Mouse (Mus musculus) lung, embryonic 14.5 days (tissue): ENCODE data around the gene Lyst. TPM values are rescaled to one million over a fixed set of nuclear protein-coding genes. Genes with fewer than 3 reads are reported as not detected.
"Not testable (repeated sequence)": the region's sequence is repeated elsewhere in the genome, so short reads cannot be mapped to it uniquely, and the experiment has no call there.

ENCODE experiments used
- ATAC-seq: fragments of 200-750 bp; cut with Nextera tagmentation; 2 replicates; pipeline ENCODE4 v1.8.0; 2017; ENCODE audit warnings: mild to moderate bottlenecking, moderate TSS enrichment, moderate library complexity; ENCODE audit not compliant: insufficient read depth
- DNase-seq: peaks from one replicate; pipeline ENCODE4 v3.0.0-alpha.2; 2015
- H3K27ac ChIP-seq: fragments of 300-500 bp; sonication (generic); 2 replicates; pipeline ENCODE4 v1.5.1; 2014; ENCODE audit warnings: low read depth, mild to moderate bottlenecking, moderate library complexity
- H3K27me3 ChIP-seq: fragments of 300-500 bp; sonication (generic); 2 replicates; pipeline ENCODE4 v1.6.1; 2014; ENCODE audit warnings: low read length, control low read depth; ENCODE audit not compliant: insufficient read depth
- H3K36me3 ChIP-seq: fragments of 300-500 bp; sonication (generic); 2 replicates; pipeline ENCODE4 v1.6.1; 2014; ENCODE audit warnings: control low read depth; ENCODE audit not compliant: insufficient read depth
- H3K4me1 ChIP-seq: fragments of 300-500 bp; sonication (generic); 2 replicates; pipeline ENCODE4 v1.6.1; 2014; ENCODE audit warnings: antibody characterized with exemption, control low read depth; ENCODE audit not compliant: insufficient read depth
- H3K4me2 ChIP-seq: fragments of 300-500 bp; sonication (generic); 2 replicates; pipeline ENCODE4 v1.6.1; 2014; ENCODE audit warnings: mild to moderate bottlenecking
- H3K4me3 ChIP-seq: fragments of 300-500 bp; sonication (generic); 2 replicates; pipeline ENCODE4 v1.5.1; 2014; ENCODE audit warnings: low read depth, low read length
- H3K9ac ChIP-seq: fragments of 300-500 bp; sonication (generic); 2 replicates; pipeline ENCODE4 v1.6.1; 2014
- H3K9me3 ChIP-seq: fragments of 300-500 bp; sonication (generic); 2 replicates; pipeline ENCODE4 v1.6.1; 2016; ENCODE audit warnings: low read depth, low read length, control low read depth
- CTCF ChIP-seq: IDR thresholded peaks from 2 replicates; pipeline ENCODE4 v1.5.1; 2016; ENCODE audit warnings: antibody characterized with exemption, low read depth
- WGBS: fragments of 180-500 bp; shearing (Covaris S2); extraction: QIAGEN DNeasy Blood & Tissue Kit; methylation state at CpG from one replicate; pipeline ENCODE4 v1.1.7; 2014; 5-methylcytosine and 5-hydroxymethylcytosine counted together
- polyA plus RNA-seq: library from polyadenylated mRNA; unstranded; fragments of >200 nt; fragmentation: Nextera tagmentation; extraction: Ambion mirVana; gene quantifications from 2 replicates; pipeline ENCODE4 v1.2.1, GENCODE M21; 2014

Lyst gene
- polyA plus RNA-seq = 5.1 and 8.2 TPM in 2 replicates

DNA sequence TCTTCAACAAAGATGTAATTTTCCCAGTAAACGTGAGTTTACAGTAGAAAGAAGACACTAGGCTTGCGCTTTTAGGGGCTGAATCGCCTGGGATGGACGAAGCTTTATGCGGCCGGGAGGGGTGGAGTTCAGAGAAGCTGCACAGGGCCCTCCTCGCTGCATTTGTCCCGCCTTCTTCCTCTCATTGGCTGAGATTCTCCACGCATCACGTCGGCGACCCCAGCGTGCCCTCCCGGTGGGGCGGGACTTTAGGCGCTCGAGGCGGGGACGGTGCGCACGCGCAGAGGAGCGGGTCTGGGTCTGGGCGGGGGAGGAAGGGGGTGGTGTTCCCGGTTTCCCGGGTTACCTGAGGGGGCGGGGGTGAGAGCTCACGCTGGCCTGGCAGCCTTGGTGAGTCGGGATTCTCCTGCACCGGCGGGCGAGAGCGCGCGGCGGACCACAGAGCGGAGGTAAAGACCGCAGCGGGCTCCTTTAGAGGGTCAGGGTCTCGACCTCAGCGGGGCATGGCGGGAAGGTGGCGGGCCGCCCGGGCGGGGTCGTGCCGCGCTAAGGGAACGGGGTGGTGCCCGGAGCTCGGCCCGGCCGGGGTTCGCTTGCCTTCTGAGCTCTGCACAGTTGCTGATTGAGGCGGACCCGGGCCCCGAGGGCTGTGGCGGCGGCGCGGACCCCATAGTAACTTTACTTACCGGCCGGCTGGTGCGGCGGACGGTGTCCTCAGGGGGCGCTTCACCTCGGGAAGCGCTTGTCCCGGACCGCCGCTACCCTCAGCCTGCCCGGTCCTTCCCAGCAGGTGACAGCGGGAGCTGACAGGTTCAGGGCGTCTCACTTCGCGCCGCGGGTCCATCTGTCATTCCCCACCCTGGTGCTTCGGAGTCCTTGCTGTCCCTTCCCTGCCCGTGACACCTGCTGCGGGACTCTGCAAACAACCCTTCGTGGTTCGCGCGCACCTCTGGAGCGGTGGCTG lies at the start of gene Lyst:
TSS of gene Lyst (plus strand) at position 350 of the 964 bp plus-strand sequence.
- peak within 1 kb of the TSS; percentile 70 for H3K4me2 ChIP-seq
- no peaks in the 10 kb centered on the region for H3K4me1 ChIP-seq
- under 1% methylated on average over 88 of the region's 88 CpGs for WGBS
- H3K36me3 ChIP-seq = no peaks in the 10 kb centered on the region
- peak; percentile 43 for TF ChIP-seq CTCF
- DNase-seq = peak; percentile 99
- peak within 1 kb of the TSS; percentile 63; the same call in 1 of the 2 replicates for H3K27ac ChIP-seq
- peak; percentile 99 for ATAC-seq
- peak within 1 kb of the TSS; percentile 84 for H3K4me3 ChIP-seq
- H3K27me3 ChIP-seq = no peaks in the 10 kb centered on the region
- no peaks in the 10 kb centered on the region for H3K9me3 ChIP-seq
- H3K9ac ChIP-seq = peak within 1 kb of the TSS; percentile 74

DNA sequence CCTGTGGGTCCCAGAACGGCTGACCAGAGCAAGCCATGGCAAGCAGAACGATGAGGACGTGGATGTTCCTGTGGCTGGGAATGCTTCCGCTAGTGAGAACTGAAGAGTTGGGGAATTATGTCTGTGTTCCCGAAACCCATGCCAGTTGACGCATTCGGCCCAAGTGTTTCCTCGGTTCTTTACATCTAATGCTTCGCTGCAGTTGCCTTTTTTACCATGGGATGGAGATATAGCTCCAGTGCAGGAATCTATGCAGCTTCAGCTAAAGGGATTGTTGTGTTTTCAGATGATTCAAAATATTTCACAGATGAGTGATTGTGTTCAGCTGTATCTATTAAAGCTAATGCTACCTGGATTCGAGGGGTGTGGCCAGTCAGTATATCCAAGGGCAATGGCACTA lies 47.1 kb upstream of the Lyst start:
- H3K4me2 ChIP-seq, H3K27me3 ChIP-seq, ATAC-seq, H3K4me1 ChIP-seq, H3K9me3 ChIP-seq, H3K36me3 ChIP-seq, H3K4me3 ChIP-seq, H3K9ac ChIP-seq, H3K27ac ChIP-seq, DNase-seq: not testable (repeated sequence)
- WGBS = 92% methylated on average over 10 of the region's 10 CpGs

DNA sequence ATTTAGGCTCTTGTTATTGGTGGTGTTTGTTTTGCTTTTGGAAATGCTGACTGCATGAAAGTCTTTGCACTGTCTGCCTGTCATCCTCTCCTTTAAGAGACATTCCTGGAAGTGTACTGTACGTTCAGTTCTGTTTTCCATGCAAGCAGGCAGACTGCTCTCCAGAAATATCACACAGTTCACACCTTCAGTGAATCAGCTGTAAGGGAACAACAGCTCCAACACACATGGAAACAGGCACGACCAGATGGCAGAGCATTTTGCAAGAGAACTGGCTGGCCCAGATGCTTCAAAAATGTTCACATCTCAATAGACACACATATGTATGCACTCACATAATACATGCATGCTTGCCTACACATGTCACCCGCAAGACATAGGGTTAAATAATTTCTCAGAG lies 43.4 kb upstream of the Lyst start:
- ATAC-seq = no peak
- 57% methylated on average over 3 of the region's 3 CpGs for WGBS
- Histone ChIP-seq H3K4me1 (peaks cover 6% of the 10 kb centered on the region; the same call in 1 of the 2 replicates), H3K9ac (no peak overlapping the region), H3K9me3 (no peaks in the 10 kb centered on the region), H3K4me3 (no peak overlapping the region), H3K36me3 (no peaks in the 10 kb centered on the region), H3K27ac (no peak overlapping the region), H3K27me3 (no peaks in the 10 kb centered on the region), H3K4me2 (no peak overlapping the region)
- DNase-seq = no peak
- no peak for TF ChIP-seq CTCF

DNA sequence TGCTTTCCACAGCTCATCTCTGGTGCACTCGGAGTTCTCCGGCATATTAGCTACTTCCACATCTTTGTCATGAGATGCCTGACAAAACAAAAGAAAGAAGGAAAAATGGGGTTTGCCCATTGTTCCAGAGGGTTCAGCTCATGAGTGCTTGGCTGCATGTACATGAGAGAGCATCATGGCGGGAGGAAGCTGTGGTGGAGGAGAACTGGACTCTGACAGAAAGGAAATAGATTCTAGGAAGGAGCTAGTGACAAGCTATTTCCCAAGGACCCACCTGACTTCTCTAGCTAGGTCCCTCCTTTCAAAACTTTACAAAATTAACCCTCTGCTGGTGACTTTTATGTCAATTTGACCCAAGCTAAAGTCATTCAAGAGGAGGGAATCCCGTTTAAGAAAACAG lies 42.3 kb upstream of the Lyst start:
- no peak for TF ChIP-seq CTCF
- Histone ChIP-seq H3K4me2 (no peak overlapping the region), H3K9ac (no peak overlapping the region), H3K36me3 (no peaks in the 10 kb centered on the region), H3K4me1 (peaks cover 6% of the 10 kb centered on the region; the same call in 1 of the 2 replicates), H3K9me3 (no peaks in the 10 kb centered on the region), H3K27ac (no peak overlapping the region), H3K27me3 (no peaks in the 10 kb centered on the region), H3K4me3 (no peak overlapping the region)
- 85% methylated on average over 4 of the region's 4 CpGs for WGBS
- DNase-seq (no peak), ATAC-seq (no peak)

DNA sequence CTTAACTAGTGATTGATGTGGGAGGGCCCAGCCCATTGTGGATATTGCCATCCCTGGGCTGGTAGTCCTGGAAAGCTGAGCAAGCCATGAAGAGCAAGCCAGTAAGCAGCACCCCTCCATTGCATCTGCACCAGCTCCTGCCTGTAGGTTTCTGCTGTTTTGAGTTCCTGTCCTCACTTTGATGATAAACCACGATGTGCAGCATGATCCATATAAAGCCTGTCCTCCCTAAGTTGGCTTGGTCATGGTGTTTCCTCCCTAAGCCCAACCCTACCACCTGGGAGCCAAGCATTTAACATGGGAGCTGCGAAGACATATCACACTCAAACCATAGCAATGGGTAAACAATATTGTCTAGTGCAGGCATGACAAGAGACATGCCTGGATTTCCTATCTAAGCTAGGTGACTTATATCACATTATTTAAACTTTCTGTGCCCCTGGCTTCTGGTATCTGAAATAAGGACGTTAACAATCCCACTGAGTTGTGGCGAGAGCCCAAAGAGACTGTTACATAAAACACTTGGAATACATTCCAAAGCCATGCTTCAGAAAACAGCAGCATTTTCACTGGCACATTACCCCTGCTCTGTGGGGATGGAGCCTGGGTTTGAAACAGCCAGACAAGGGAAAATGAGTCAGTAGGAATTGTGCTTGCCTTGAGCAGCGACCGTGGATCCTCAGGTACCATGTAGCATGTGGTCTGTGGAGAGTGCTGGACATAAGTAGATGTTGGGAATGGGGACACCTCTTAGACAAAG lies 41.6 kb upstream of the Lyst start:
- no peaks in the 10 kb centered on the region for H3K9me3 ChIP-seq
- ATAC-seq = no peak
- no peak for DNase-seq
- no peak overlapping the region for H3K27ac ChIP-seq
- WGBS = 78% methylated on average over 6 of the region's 6 CpGs
- H3K4me3 ChIP-seq = no peak overlapping the region
- H3K4me2 ChIP-seq = no peak overlapping the region
- H3K27me3 ChIP-seq = no peaks in the 10 kb centered on the region
- TF ChIP-seq CTCF = no peak
- H3K4me1 ChIP-seq = peaks cover 6% of the 10 kb centered on the region; the same call in 1 of the 2 replicates
- H3K9ac ChIP-seq = no peak overlapping the region
- H3K36me3 ChIP-seq = no peaks in the 10 kb centered on the region

DNA sequence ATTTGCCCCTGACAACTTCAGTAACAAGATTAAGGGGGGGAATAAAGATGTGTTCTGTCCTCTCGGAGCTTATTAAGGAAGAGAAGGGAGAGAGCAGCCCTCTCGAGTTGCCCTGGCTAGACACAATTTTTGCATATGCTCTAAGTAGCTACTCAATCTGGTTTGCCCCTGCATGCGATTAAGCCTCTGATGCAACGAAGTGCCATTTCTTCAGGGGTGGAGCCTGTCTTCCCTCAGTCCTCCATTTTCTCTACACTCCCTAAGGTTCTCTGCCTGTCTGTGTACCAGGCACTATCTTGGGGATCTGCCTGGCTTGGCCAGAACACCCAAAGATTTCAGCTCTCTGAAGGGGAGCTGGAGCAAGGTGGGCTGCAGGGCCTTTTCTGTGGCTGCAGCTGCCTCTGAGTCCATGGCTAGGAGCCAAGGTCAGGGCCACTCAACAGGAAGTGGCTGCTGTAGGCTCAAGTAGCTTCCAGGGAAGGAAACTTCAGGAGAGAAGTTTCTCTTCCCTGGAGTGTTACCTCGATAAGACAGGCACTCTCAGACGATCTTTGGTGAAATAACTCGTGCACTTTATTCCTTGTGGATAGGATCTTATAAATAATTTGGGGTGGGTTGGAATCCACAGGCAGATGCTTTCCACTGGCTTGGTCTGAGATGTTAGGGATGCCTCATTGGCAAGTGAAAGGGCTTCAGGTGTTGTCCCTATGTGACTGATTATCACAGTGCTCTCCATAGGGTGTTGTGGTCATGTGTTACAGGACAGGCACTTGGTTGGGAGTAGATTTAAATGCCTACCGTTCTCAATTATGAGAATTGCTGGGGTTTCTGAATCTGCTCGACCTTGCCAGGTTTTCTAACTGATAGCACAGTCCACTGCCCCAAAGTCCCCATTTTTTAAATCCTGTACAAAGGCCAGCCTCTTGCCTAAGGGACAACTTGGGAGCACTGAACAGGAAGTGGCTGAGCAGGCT lies 40.2 kb upstream of the Lyst start:
- H3K4me2 ChIP-seq = no peak overlapping the region
- H3K4me3 ChIP-seq = no peak overlapping the region
- no peaks in the 10 kb centered on the region for H3K9me3 ChIP-seq
- ATAC-seq = no peak; the same call in 1 of the 2 replicates
- peak; percentile 66 for DNase-seq
- H3K4me1 ChIP-seq = peaks cover 6% of the 10 kb centered on the region; the same call in 1 of the 2 replicates
- no peak overlapping the region for H3K9ac ChIP-seq
- 62% methylated on average over 9 of the region's 9 CpGs for WGBS
- H3K27ac ChIP-seq = no peak overlapping the region; the same call in 1 of the 2 replicates
- no peaks in the 10 kb centered on the region for H3K27me3 ChIP-seq
- H3K36me3 ChIP-seq = no peaks in the 10 kb centered on the region
- no peak for TF ChIP-seq CTCF
